Mouse (Mus musculus) kidney, embryonic 16.5 days (tissue): ENCODE measurements at regions not wholly inside any gene's neighbourhood (a gene's known extent, or its start where the extent isn't known, plus 50 kb on each side); places are given as distances from the start of the nearest gene placed in this dataset.
A peak's percentile ranks its signal among the peaks of the same experiment; 100 is the strongest.

Experiments
- ATAC-seq: fragments of 200-750 bp; cut with Nextera tagmentation; 2 replicates; pipeline ENCODE4 v1.8.0; 2017; ENCODE audit warnings: moderate TSS enrichment; ENCODE audit not compliant: low FRiP score, low TSS enrichment
- H3K27ac ChIP-seq: fragments of 300-500 bp; sonication (generic); 2 replicates; pipeline ENCODE4 v1.5.1; 2014; ENCODE audit warnings: low read length
- H3K27me3 ChIP-seq: fragments of 300-500 bp; sonication (generic); 2 replicates; pipeline ENCODE4 v1.6.1; 2014; ENCODE audit warnings: low read length, control low read depth, mixed read lengths; ENCODE audit not compliant: insufficient read depth
- H3K36me3 ChIP-seq: fragments of 300-500 bp; sonication (generic); 2 replicates; pipeline ENCODE4 v1.6.1; 2014; ENCODE audit warnings: low read length, control low read depth, mixed read lengths; ENCODE audit not compliant: insufficient read depth
- H3K4me1 ChIP-seq: fragments of 300-500 bp; sonication (generic); 2 replicates; pipeline ENCODE4 v1.6.1; 2014; ENCODE audit warnings: low read length, control low read depth, mixed read lengths; ENCODE audit not compliant: insufficient read depth
- H3K4me2 ChIP-seq: fragments of 300-500 bp; sonication (generic); replicated peaks from 2 replicates; pipeline ENCODE4 v1.6.1; 2014; ENCODE audit warnings: low read depth, low read length
- H3K4me3 ChIP-seq: fragments of 300-500 bp; sonication (generic); 2 replicates; pipeline ENCODE4 v1.5.1; 2014; ENCODE audit warnings: mild to moderate bottlenecking, low read length
- H3K9ac ChIP-seq: fragments of 300-500 bp; sonication (generic); replicated peaks from 2 replicates; pipeline ENCODE4 v1.6.1; 2014; ENCODE audit warnings: low read length
- H3K9me3 ChIP-seq: fragments of 300-500 bp; sonication (generic); 2 replicates; pipeline ENCODE4 v1.6.1; 2016; ENCODE audit warnings: low read length, control low read depth
- WGBS: fragments of 180-500 bp; shearing (Covaris S2); extraction: QIAGEN DNeasy Blood & Tissue Kit; methylation state at CpG from one replicate; pipeline ENCODE4 v1.1.7; 2014; 5-methylcytosine and 5-hydroxymethylcytosine counted together

DNA sequence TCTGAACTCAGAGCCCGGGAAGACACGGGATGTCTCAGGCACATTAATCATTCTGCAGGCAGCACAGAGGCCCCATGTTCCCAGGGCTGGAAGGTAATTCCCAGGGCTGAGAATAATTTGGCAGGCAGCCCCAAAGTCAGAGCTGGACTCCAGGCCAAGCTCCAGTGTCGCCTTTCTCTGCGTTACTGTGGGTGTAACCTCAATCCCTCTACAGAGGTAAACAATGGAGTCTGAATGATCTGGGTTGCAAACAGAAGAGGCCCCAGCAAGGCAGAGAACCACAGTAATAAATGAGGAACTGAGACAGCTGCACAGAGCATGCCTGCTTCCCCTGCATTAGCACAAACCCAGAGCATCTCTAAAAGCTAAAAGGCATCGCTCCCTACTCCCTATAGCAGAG is 184.8 kb downstream of the H2al1j start:
- ATAC-seq = peak; percentile 81
- Histone ChIP-seq H3K27me3 (peaks cover 17% of the 10 kb centered on the region; the same call in 1 of the 2 replicates), H3K4me2 (no peak overlapping the region), H3K4me1 (no peaks in the 10 kb centered on the region), H3K27ac (peak overlapping the region; percentile 55), H3K4me3 (no peak overlapping the region), H3K9ac (no peak overlapping the region), H3K36me3 (no peaks in the 10 kb centered on the region), H3K9me3 (no peaks in the 10 kb centered on the region)
- 42% methylated on average over 5 of the region's 5 CpGs for WGBS

DNA sequence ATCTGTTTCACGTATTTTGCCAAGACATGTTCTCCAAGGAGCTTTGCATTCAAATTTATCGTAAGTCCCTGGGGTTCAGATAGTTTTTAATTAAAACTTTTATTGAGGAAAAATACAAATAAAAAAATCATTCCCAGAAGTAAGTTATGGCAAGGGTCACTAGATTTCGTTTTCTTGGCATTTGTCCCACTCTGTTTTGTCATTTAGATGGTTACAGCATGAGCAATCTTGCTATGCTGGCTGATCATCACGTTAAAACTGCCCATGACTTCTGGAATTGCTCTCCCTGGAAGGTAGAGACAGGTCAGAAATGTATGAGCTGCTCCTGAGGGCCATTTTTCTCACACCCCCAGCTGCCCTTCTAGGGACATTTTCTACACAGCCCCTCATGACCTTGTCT is 185.3 kb downstream of the H2al1j start:
- peaks cover 17% of the 10 kb centered on the region; the same call in 1 of the 2 replicates for H3K27me3 ChIP-seq
- H3K4me1 ChIP-seq = no peaks in the 10 kb centered on the region
- H3K36me3 ChIP-seq = no peaks in the 10 kb centered on the region
- H3K9me3 ChIP-seq = no peaks in the 10 kb centered on the region
- no peak for ATAC-seq
- no peak overlapping the region for H3K4me2 ChIP-seq
- no peak overlapping the region for H3K4me3 ChIP-seq
- H3K27ac ChIP-seq = peak overlapping the region; percentile 31; the same call in 1 of the 2 replicates
- no peak overlapping the region for H3K9ac ChIP-seq
- 47% methylated on average over 4 of the region's 4 CpGs for WGBS

DNA sequence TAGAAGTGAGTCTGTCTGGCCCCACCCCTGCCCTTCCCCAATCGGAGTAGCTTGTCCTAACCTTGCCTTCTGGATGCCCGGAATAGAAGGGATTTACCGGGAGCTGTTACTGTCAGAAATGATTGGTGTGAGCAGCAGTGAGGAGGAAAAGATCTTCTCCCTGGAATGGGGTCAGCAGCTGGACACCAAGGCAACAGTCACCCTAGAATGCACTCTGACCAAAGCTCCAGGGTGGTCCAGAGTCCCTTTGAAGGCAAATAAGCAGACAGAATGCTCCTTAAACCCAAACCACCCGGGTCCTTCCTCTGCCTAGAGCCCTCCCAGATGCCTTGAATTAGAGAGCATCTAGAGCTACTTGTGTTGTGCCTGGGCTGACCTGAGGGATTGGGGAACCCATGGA is 196.2 kb downstream of the H2al1j start:
- ATAC-seq = peak; percentile 85

DNA sequence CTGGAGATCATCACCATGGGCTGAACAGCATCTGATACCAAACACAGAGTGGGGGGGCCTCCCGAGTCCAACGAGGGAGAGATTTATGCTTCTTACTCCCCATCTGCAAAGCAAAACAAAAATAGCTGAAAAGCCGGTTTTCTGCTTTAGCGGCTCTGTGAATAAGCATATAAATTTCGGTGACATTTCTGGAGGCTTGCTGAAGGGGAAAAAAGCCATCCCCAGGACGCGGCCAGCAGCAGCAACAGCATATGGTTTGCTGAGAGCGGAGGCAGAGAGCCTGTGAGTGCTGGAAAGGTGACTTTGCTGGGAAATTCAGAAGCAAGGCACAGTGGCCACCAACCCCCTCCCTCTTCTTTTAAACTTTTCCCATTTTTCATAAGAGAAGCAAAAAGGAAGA is 197.7 kb downstream of the H2al1j start:
- H3K4me3 ChIP-seq = no peak overlapping the region; the same call in 1 of the 2 replicates
- 41% methylated on average over 8 of the region's 8 CpGs for WGBS
- peak overlapping the region; percentile 15; the same call in 1 of the 2 replicates for H3K4me2 ChIP-seq
- 0 out of 2 replicates have a peak overlapping the region, but pooled peaks have one; percentile 19 for H3K9ac ChIP-seq
- no peak for ATAC-seq
- H3K9me3 ChIP-seq = no peaks in the 10 kb centered on the region
- peaks cover 8% of the 10 kb centered on the region; the same call in 1 of the 2 replicates for H3K4me1 ChIP-seq
- peak overlapping the region; percentile 68 for H3K27ac ChIP-seq
- H3K36me3 ChIP-seq = no peaks in the 10 kb centered on the region
- peaks cover 8% of the 10 kb centered on the region for H3K27me3 ChIP-seq

More for the DNA sequence above, 196.2 kb downstream of the H2al1j start:
- no peak overlapping the region for H3K4me2 ChIP-seq
- no peak overlapping the region for H3K4me3 ChIP-seq
- H3K9me3 ChIP-seq = no peaks in the 10 kb centered on the region
- H3K27ac ChIP-seq = 0 out of 2 replicates have a peak overlapping the region, but pooled peaks have one; percentile 10
- peaks cover 8% of the 10 kb centered on the region; the same call in 1 of the 2 replicates for H3K4me1 ChIP-seq
- H3K27me3 ChIP-seq = peaks cover 10% of the 10 kb centered on the region
- 42% methylated on average over 4 of the region's 4 CpGs for WGBS
- H3K9ac ChIP-seq = no peak overlapping the region
- no peaks in the 10 kb centered on the region for H3K36me3 ChIP-seq

DNA sequence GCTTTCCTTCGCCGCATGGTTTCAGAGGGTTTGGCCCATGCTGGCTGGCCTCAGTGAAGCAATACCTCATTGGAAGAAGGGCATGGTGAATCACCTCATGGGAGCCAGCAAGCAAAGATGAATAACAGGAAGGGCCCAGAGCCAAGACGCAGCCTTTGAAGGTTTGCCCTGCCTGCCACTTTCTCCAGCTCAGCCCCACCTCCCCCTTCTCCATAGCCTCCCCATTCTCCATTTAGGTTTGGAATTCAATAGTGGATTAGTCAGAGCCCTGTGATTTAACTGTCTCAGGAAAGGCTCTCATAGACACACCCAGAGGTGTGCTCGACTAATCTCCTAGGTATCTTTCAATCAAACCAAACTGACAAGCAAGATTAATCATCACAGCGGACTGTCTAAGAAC is 201.0 kb downstream of the H2al1j start:
- whole genome bisulfite sequencing = 82% methylated on average over 5 of the region's 5 CpGs
- no peak for ATAC-seq

DNA sequence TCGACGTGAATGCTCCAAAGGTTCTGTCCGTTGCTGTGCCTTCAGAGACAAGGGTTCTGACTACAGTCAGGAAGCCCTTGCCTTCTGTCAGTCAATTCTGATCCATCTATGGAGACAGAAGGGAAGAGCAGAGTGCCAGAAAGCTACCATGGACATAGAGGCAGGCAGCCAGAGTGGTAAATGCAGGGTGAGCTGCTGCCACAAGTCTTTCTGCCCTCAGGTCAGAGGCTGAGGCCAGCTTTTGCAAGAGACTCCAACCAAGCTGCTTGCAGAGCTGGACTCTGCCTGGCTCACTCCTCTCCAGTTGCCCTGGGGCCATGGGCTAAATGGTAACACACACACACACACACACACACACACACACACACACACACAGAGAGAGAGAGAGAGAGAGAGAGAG is 201.6 kb downstream of the H2al1j start:
- 82% methylated on average over 3 of the region's 3 CpGs for WGBS
- H3K9ac ChIP-seq = no peak overlapping the region
- no peak overlapping the region for H3K27ac ChIP-seq
- no peak overlapping the region for H3K4me2 ChIP-seq
- H3K4me1 ChIP-seq = 0 out of 2 replicates have a peak, but pooled peaks cover under 1% of the 10 kb centered on the region
- peaks cover 11% of the 10 kb centered on the region for H3K27me3 ChIP-seq
- no peaks in the 10 kb centered on the region for H3K36me3 ChIP-seq
- H3K9me3 ChIP-seq = 0 out of 2 replicates have a peak, but pooled peaks cover under 1% of the 10 kb centered on the region
- no peak for ATAC-seq
- no peak overlapping the region for H3K4me3 ChIP-seq

More for the DNA sequence above, 201.0 kb downstream of the H2al1j start:
- Histone ChIP-seq H3K27ac (no peak overlapping the region), H3K4me2 (no peak overlapping the region), H3K9ac (no peak overlapping the region), H3K27me3 (peaks cover 11% of the 10 kb centered on the region), H3K9me3 (no peaks in the 10 kb centered on the region), H3K4me1 (peaks cover 5% of the 10 kb centered on the region; the same call in 1 of the 2 replicates), H3K4me3 (no peak overlapping the region), H3K36me3 (no peaks in the 10 kb centered on the region)

GRCm38 (mm10) chrX:11532817-11533216 is 205.2 kb downstream of the H2al1j start:
- H3K4me3 ChIP-seq = no peak overlapping the region
- H3K4me2 ChIP-seq = no peak overlapping the region
- H3K9me3 ChIP-seq = 0 out of 2 replicates have a peak, but pooled peaks cover 2% of the 10 kb centered on the region
- H3K4me1 ChIP-seq = no peaks in the 10 kb centered on the region
- no peak overlapping the region for H3K9ac ChIP-seq
- no peak overlapping the region for H3K27ac ChIP-seq
- H3K36me3 ChIP-seq = no peaks in the 10 kb centered on the region
- no peak for ATAC-seq
- 77% methylated on average over 4 of the region's 4 CpGs for WGBS
- peaks cover 3% of the 10 kb centered on the region; the same call in 1 of the 2 replicates for H3K27me3 ChIP-seq

DNA sequence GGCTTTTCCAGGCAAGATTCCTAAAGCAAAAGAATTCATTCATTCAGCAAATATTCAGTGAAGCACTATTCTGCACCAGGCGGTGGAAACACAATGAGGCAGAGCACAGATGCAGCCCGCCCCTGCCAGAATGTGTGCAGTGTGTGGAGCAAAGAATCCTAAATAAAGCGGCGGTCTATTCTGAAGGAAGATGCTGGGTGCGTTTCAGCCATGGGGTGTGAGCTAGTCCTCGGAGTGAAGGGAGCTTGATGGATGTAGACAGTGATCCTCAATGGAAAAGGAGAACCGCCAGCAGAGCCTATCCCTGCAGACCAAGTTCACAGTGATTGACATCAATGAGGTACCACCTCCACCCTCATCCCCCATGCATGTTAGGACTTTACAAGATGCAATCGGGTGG is 206.2 kb downstream of the H2al1j start:
- no peak overlapping the region for H3K4me2 ChIP-seq
- 87% methylated on average over 8 of the region's 8 CpGs for WGBS
- H3K27me3 ChIP-seq = peaks cover 3% of the 10 kb centered on the region; the same call in 1 of the 2 replicates
- ATAC-seq = no peak
- no peak overlapping the region for H3K4me3 ChIP-seq
- H3K27ac ChIP-seq = no peak overlapping the region
- H3K4me1 ChIP-seq = no peaks in the 10 kb centered on the region
- no peak overlapping the region for H3K9ac ChIP-seq
- H3K36me3 ChIP-seq = no peaks in the 10 kb centered on the region
- H3K9me3 ChIP-seq = 0 out of 2 replicates have a peak, but pooled peaks cover 2% of the 10 kb centered on the region

- H3K4me2 ChIP-seq = no peak overlapping the region
- no peaks in the 10 kb centered on the region for H3K4me1 ChIP-seq
- no peaks in the 10 kb centered on the region for H3K36me3 ChIP-seq
- WGBS = 68% methylated on average over 2 of the region's 2 CpGs
- no peaks in the 10 kb centered on the region; the same call in 1 of the 2 replicates for H3K27me3 ChIP-seq
- H3K9me3 ChIP-seq = no peaks in the 10 kb centered on the region
- H3K27ac ChIP-seq = no peak overlapping the region
- no peak overlapping the region for H3K9ac ChIP-seq
- H3K4me3 ChIP-seq = no peak overlapping the region
- no peak for ATAC-seq
These were observed 213.4 kb downstream of the H2al1j start for GRCm38 (mm10) chrX:11541011-11541410.

GRCm38 (mm10) chrX:11550164-11550851 is 222.7 kb downstream of the H2al1j start:
- peak; percentile 42 for ATAC-seq
- no peak overlapping the region for H3K9ac ChIP-seq

More at GRCm38 (mm10) chrX:11550164-11550851, 222.7 kb downstream of the H2al1j start:
- Histone ChIP-seq H3K36me3 (no peaks in the 10 kb centered on the region), H3K27ac (no peak overlapping the region), H3K9me3 (no peaks in the 10 kb centered on the region), H3K4me2 (0 out of 2 replicates have a peak overlapping the region, but pooled peaks have one; percentile 14), H3K4me1 (peaks cover 16% of the 10 kb centered on the region; the same call in 1 of the 2 replicates), H3K27me3 (peaks cover 31% of the 10 kb centered on the region; the same call in 1 of the 2 replicates), H3K4me3 (no peak overlapping the region)
- 22% methylated on average over 12 of the region's 12 CpGs for WGBS
